In genomic region chr4:8201631-8202030, GRCm38 (mm10) we compare ENCODE assay signal across 25 mouse cellular contexts. TPM values are rescaled to one million over a fixed set of nuclear protein-coding genes. Genes with fewer than 3 reads are reported as not detected.
"Had no signal": no experiment of that assay in that cellular context is flagged by ENCODE, and none has a peak within 500 bp of the region (broad histone marks: within the 10 kb centered on the region; RNA-seq: fewer than 3 reads in every experiment).

No protein-coding gene starts in this region.

- H3K4me2 ChIP-seq: heart, embryonic 13.5 days; heart, embryonic 15.5 days; hindbrain, embryonic 12.5 days; hindbrain, embryonic 14.5 days; intestine, embryonic 15.5 days; limb, embryonic 13.5 days; limb, embryonic 15.5 days; liver, embryonic 12.5 days had no signal

- ATAC-seq: hindbrain, embryonic 16.5 days; inflammation-experienced regulatory T-cells, adult 6 months; intestine, embryonic 15.5 days; intestine, postnatal 0 days; liver, embryonic 12.5 days had no signal

- DNase-seq: gastrocnemius, postnatal 14 days; heart, postnatal 14 days; heart, postnatal 4 days; kidney, adult 18-20 months; kidney, adult 8-10 months; kidney, postnatal 10 days; kidney, postnatal 25 days; kidney, postnatal 4 days; left cerebral cortex, postnatal 4 days had no signal

- H3K9ac ChIP-seq: heart, embryonic 13.5 days; heart, embryonic 15.5 days; hindbrain, embryonic 12.5 days; hindbrain, embryonic 14.5 days; intestine, embryonic 15.5 days; limb, embryonic 13.5 days; limb, embryonic 15.5 days; liver, embryonic 12.5 days; liver, embryonic 14.5 days had no signal

- H3K27ac ChIP-seq: heart, embryonic 10.5 days; hindbrain, embryonic 10.5 days; hindbrain, embryonic 12.5 days; hindbrain, embryonic 14.5 days; intestine, embryonic 15.5 days; layer of hippocampus, adult 2 months; limb, embryonic 13.5 days; limb, embryonic 15.5 days; liver, embryonic 12.5 days; liver, embryonic 14.5 days had no signal

- H3K36me3 ChIP-seq: heart, embryonic 10.5 days; heart, embryonic 13.5 days; heart, embryonic 15.5 days; hindbrain, embryonic 10.5 days; hindbrain, embryonic 12.5 days; limb, embryonic 13.5 days; limb, embryonic 15.5 days; liver, embryonic 12.5 days had no signal

- H3K4me3 ChIP-seq: heart, embryonic 10.5 days; heart, embryonic 13.5 days; heart, embryonic 15.5 days; hindbrain, embryonic 10.5 days; hindbrain, embryonic 12.5 days; intestine, embryonic 15.5 days; layer of hippocampus, adult 2 months; limb, embryonic 13.5 days; limb, embryonic 15.5 days; liver, embryonic 12.5 days had no signal

- H3K27me3 ChIP-seq: heart, embryonic 13.5 days; heart, embryonic 15.5 days; hindbrain, embryonic 12.5 days; intestine, embryonic 15.5 days; limb, embryonic 13.5 days; limb, embryonic 15.5 days; liver, embryonic 12.5 days had no signal

- H3K9me3 ChIP-seq: heart, embryonic 10.5 days; heart, embryonic 13.5 days; heart, embryonic 15.5 days; hindbrain, embryonic 10.5 days; hindbrain, embryonic 12.5 days; intestine, embryonic 15.5 days; limb, embryonic 13.5 days; limb, embryonic 15.5 days; liver, embryonic 12.5 days had no signal

- H3K4me1 ChIP-seq: hindbrain, embryonic 10.5 days; hindbrain, embryonic 12.5 days; limb, embryonic 13.5 days; limb, embryonic 15.5 days had no signal

RNA-seq across cellular contexts. Expression of gene Car8, which starts 37.2 kb away (rescaled TPM):
- total RNA-seq: granulocyte monocyte progenitor cell, adult 5-6 weeks had no signal
